Mouse (Mus musculus) right cerebral cortex, postnatal 10 days (tissue): Measurements from ENCODE around the gene Ptbp1.
"Not testable (repeated sequence)": the region's sequence is repeated elsewhere in the genome, so short reads cannot be mapped to it uniquely, and the experiment has no call there.

Experiments used
- DNase-seq, 2 experiments: peaks; one replicate each; pipeline ENCODE4 v3.0.0; 2021; ENCODE audit warnings: low spot score in 2 of 2

The Ptbp1 gene

GRCm38 (mm10) chr10:79883297-79884084, 29.3 kb downstream of the Ptbp1 start:
- peak in 1 of 2 experiments; percentile 82 for DNase-seq

DNA sequence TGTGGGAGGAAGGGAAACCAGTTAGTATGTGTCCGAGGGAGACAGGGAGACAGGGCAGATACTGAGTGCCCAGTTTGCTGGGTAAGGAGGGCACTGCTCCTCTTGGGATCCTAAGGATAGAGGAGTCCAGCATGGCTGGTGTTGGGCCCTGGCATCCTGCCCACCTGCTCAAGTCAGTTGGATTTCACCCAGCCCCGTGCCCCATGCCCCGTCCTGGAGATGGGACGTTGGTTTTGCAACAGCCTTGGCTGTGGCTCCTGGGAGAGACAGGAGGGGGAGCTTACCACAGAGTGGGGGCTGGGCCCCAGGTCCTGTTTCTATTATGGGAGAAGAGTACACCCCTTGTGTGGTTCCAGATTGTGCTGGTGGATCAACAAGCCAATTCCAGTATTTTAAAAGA, 30.2 kb downstream of the Ptbp1 start:
- no peak for DNase-seq

GRCm38 (mm10) chr10:79884938-79885337, 30.7 kb downstream of the Ptbp1 start:
- not testable (repeated sequence) for DNase-seq

DNA sequence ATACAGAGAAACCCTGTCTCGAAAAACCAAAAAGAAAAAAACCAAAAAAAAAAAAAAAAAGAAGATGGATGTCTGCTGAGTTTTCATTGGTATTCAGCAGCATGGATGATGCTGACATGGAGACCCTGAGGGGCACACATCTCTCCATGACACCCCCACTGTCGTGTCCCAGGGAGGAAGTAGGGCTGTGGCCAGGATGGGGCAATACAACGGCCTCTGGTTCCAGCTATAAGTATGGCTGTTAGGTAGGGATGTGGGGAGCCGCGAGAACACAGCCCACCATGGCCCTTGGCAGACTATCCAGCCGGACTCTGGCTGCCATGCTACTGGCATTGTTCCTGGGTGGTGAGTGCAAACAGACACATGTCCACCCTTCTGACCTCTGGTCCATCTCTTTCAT, 31.8 kb downstream of the Ptbp1 start, which contains the start of gene Elane:
TSS of gene Elane (plus strand) at position 194 of the 400 bp plus-strand sequence.
- DNase-seq: no peak

- no peak for DNase-seq
These were observed 32.4 kb downstream of the Ptbp1 start for GRCm38 (mm10) chr10:79886611-79887010.

DNA sequence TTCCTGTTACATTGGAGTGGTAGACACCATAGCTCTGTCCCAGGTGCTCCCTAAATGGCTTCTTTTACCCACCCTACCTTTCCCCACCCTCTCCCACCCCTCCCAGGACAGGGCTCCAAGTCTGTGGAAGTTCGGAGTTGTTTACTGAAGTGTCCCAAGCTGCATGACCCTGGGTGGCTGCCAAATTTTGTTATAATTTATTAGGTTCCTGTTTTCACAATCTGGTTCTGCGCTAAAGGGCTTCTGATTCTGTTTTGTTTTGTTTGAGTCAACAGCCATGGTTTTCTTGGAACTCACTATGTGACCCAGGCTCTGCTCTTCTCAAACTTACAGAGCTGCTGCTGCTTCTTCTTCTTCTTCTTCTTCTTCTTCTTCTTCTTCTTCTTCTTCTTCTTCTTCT, 35.2 kb downstream of the Ptbp1 start:
- no peak for DNase-seq

- DNase-seq: no peak
These were observed 36.4 kb downstream of the Ptbp1 start, which contains the start of gene Cfd for GRCm38 (mm10) chr10:79890670-79891069. Gene Cfd (plus strand): TSS chr10:79890853.

DNA sequence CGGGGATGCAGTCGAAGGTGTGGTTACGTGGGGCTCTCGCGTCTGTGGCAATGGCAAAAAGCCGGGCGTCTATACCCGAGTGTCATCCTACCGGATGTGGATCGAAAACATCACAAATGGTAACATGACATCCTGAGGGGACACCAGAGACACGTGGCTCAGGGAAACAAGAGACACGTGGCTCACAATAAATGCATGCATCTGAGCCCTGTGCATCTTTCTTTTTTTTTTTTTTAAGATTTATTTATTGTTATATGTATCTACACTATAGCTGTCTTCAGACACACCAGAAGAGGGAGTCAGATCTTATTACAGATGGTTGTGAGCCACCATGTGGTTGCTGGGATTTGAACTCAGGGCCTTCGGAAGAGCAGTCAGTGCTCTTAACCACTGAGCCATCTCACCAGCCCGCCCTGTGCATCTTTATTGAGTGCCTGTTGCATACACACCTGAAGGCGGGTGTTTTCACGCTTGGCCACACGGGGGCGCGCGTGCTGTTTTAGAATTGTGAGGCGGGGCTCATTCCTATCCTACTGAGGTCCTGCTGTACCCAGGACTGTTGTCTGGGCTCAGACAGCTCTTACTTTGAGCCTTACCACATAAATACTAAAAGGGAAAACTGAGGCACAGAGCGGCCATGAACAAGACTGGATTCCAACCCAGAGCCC, 38.4 kb downstream of the Ptbp1 start:
- DNase-seq: peak in 1 of 2 experiments; percentile 81

- no peak for DNase-seq
These were observed 42.1 kb downstream of the Ptbp1 start for GRCm38 (mm10) chr10:79896306-79896705.

GRCm38 (mm10) chr10:79896814-79897213, 42.6 kb downstream of the Ptbp1 start:
- DNase-seq: no peak

- no peak for DNase-seq
These were observed 43.4 kb downstream of the Ptbp1 start for GRCm38 (mm10) chr10:79897316-79898245.

- peak in 1 of 2 experiments; percentile 77 for DNase-seq
These were observed 46.8 kb downstream of the Ptbp1 start for GRCm38 (mm10) chr10:79900951-79901410.

- no peak for DNase-seq
These were observed 52.5 kb downstream of the Ptbp1 start for GRCm38 (mm10) chr10:79906712-79907111.

GRCm38 (mm10) chr10:79907415-79907814, 53.2 kb downstream of the Ptbp1 start:
- no peak for DNase-seq

DNA sequence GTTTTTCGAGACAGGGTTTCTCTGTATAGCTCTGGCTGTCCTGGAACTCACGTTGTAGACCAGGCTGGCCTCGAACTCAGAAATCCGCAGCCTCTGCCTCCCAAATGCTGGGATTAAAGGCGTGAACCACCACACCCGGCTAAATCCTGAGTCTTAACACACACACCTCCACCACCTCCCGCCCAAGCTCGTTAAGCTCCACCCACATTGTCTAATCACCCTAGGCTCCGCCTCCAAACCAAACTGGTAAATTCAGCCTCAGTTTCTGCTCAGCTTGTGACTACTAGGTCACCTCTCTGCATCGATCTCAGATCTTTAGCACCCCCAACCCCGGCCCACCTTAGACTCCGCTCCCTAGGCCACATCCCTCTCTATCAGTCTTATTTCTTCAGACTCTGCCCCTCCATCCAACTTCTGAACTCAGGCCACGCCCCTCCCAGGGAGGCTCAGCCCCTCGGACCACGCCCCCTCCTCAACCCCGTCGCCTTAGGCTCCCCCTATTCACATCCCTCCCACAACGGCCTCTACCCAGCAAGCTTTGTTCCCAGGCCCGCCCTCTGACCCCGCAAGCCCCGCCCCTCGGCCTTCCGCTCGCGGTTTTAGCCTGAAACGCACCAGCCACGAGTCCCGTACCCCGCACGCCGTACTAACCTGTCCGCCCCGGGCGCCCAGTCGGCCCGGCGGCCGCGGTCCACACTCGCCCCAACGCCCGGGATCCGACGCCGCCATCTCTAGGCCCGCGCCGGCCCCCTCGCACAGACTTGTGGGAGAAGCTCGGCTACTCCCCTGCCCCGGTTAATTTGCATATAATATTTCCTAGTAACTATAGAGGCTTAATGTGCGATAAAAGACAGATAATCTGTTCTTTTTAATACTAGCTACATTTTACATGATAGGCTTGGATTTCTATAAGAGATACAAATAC, 54.2 kb downstream of the Ptbp1 start, which contains the start of gene Med16:
TSS of gene Med16 (minus strand) at position 757 of the 925 bp plus-strand sequence.
- DNase-seq: peak; percentile 95 to 97

DNA sequence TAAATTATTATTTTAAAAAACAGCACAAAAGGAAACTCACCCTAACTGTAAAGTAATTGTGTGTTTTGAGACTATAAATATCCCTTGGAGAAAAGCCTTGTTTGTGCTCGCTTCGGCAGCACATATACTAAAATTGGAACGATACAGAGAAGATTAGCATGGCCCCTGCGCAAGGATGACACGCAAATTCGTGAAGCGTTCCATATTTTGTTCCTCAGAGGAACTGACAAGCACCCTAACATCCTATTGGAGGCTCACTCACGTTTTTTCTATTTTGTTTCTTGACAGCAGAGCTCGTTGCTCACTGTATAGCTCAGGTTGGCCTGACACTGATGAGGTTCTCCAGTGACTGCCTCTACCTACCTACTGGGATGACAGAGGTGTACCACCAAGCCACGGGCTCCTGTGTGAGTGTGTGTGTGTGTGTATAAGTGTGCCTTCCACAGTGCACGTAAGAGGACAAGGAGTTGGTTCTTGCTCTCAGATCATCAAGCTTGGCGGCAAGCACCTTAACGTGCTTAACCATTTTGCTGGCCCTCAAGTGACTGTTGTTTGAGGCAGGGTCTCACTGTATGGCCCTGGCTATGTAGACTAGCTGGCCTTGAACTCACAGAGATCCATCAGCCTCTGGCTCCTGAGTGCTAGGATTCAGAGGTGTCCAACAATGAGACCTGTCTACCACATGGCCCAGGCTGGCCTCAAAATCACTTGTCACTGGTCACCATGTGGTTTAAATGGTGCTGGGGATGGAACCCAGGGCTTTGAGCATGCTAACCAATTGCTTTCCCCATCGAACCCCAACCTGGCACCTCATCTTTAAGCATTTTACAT, 55.1 kb downstream of the Ptbp1 start:
- no peak for DNase-seq

DNA sequence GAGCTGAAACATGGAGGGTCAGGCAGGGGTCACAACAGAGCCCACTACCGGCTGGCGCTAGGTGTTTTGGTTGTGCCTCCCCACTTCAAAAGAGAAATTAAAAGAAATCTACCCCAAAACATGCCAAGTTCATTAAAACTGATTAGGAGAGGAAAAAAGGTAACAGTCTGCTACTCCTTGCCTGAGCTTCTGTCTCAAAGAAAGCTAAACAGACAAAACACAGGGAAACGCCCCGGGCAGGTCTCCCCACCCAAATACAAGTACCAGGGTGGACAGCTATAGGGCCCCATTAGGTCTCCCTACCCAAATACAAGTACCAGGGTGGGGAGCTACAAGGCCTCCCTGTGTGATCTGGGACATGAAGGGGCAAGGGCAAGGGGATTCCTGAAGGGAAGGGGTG, 56.3 kb downstream of the Ptbp1 start, which contains the start of gene Gm26602:
TSS of gene Gm26602 (plus strand) at position 301 of the 400 bp plus-strand sequence.
- no peak for DNase-seq

DNA sequence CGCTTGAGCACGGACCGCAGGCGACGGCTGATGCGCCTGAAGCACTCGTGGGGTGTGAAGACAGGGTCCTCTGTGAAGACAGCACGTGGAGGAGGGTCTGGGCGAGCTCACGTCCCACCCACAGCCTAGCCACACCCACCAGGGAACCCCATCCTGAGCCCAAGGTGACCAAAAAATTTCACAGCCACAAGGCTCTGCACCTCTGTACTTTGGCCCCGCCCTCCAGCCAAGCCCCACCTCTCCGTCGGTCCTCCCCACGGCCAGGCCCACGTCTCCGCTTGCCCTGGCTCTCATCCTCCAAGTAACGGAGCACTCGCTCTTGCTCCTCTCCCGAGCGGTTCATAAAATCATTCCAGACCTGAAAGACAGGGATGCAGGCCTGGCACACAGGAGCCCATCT, 58.2 kb downstream of the Ptbp1 start:
- DNase-seq: no peak
